Mouse (Mus musculus): ENCODE data around the gene Pomp.
A peak's percentile ranks its signal among the peaks of the same experiment; 100 is the strongest.

The Pomp gene

DNA sequence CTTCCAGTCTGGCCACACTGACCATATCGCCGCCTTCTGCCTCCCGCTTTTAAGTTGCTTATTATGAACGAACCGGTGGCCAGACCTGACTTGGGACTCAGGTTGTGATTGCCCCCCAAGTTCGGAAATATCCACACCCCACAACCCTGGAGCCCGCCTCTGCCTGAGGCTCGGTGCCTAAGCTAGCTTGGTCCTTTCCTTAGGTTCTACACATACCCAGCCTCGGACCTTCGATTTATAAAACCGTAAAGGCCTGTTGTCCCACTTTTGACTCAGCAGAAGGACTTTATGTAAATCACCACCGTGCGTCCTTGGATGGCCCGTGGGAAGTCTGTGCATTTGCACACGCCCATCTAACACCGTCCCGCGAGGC lies 199 bp upstream of the Pomp start:
- no peak for DNase-seq (ENCODE audit: low read depth)

DNA sequence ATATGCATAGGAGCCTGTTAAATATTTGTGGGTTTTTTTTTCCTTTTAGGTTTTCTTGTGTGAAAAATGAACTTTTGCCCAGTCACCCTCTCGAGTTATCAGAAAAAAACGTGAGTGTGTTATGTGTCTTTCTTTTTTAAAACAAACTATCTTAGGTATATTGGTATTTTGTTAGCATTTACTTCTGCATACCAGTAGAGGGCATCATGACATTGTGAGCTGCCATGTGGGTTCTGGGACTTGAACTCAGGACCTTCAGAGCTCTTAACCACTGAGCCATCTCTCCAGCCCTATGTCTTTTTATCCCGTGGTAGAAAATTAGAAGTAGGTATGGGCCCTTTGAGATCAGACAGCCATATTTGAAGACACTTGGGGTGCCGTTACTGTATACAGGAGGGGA lies 8.4 kb downstream of the Pomp start:
- no peak for DNase-seq (ENCODE audit: low read depth)

DNA sequence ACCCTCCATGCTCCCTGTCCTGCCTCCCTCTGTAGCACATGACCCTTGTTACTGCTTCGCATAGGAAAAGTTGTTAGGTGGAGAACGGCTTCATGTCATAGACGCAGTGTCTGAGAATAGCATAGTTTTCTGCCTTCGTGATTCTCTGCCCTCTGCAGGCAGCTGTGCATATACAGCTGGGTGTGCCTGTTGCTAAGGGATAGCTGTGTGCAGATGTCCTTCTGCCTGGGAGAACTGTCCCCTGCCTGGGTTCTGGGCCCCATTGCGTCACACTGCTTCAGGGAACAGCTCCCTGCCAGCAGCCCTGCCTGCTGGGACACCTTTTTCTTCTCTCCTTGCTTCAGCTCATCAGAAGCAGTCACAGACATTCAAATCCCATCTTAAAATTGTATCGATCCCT lies 9.3 kb downstream of the Pomp start:
- no peak for DNase-seq (ENCODE audit: low read depth)

DNA sequence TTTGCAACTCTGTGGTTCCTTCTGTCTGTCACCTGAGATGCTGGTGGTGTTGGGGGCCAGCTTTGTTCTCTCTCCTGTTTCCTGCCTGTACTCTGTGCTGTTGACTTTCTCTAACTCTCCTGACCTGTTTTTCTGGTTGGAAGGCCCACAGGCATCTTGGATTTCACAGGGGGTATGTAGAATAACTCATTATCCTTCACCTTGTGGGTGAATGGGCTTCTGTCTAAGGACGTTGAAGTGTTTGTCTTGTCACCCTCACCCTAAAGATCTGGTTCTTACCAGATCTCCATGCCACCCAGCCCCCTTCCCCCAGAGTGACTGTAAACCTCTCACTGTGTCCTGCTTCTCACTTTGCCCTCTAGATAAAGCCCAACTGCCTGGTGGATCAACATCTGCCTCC lies 10.0 kb downstream of the Pomp start:
- DNase-seq (ENCODE audit: low read depth), result no peak

DNA sequence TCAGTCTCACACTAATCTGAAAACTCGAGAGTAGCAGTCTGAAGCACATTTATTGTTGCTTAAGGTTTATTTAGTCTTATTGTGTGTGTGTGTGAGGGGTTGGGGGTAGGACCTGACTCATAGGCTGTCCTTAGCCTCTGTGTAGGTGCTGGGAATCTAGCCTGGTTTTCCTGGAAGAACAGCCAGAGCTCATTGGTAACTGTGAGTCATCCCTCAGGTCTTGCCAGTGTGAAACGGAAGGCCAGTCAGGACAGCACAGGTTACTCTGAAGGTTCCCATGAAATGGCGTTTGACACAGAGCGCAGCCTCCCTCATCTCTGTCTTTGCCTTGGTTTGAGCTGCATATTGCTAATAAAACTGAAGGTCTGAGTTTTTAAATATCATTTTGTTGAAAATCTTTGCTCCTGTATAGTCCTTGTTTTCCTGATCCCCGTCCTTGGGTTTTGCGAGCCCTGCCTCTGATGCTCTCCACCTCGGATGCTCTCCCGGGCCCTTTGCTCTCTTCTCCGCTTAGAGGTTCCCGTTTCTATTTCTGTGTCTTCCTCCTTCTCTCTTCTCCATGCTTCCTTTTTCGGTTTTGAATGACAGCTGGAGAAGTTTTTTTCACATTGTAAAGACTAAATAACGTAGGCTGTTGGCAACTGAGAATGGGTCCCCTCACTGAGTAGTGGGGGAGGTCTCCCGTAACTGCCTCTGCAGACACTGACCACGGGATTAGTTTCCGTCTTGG lies 11.0 kb downstream of the Pomp start:
- DNase-seq (ENCODE audit: low read depth), result no peak

DNA sequence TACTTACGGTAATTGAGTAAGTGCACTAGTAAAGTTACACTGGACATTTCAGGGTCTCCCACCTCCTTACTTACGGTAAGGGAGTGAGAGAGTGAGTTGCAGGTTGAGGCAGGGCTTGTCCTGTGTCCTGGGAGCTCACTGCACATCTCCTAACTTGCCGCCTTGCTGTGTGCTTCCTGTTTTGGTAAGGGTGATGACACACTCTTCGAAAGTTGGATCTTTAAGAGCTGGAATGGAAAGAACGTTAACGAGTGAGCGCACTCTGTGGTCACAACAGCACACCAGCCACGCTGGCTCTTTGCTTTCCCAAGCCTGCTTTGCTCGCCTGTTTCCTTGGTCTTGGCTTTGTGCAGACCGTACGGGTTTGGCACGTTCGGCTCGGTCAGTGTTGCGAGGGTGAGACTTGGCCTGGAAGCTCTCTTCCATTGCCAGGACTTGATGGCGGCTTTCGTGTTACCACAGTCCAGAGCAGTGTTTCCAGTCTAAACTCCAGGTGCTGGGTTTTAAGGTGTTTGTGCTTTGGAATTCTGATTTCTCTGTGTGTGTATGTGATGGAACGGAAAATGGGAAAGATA lies 14.3 kb downstream of the Pomp start:
- DNase-seq (ENCODE audit: low read depth), result no peak

DNA sequence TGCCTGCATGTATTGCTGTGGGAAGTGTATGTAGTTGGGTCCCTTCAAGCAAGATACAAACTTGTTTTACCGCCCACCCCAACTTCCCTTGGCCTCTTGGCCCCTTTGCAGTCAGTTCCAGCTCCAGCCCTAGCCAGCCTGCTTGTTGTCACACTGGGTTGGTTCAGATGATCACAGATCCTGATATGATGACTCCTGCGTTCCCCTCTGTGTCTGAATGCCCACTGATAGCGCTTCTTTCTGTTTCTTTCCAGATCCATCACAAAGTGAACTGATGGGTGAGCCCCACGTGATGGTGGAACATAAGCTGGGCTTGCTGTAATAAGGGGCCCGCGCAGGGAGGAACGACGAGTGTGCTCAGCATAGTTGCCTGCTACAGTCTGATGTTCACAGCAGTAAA lies 14.9 kb downstream of the Pomp start:
- DNase-seq (ENCODE audit: low read depth), result no peak

DNA sequence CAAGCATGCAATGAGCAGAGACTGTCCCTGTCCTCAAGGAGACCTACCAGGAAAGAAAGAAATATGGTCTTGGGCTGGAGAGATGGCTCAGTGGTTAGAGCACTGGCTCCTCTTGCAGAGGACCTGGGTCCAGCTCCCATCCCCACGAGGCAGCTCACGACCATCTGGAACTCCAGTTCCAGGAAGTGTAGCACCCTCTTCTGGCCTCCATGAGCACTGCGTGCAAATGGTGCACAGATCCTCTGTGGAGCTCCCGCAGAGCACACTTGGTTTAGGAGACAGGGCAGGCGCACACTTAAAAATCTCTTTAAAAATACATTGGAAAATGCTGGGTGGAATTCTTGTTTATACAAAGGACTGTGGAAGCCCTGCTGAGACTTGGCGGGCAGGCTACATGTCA lies 17.3 kb downstream of the Pomp start:
- peak; percentile 40 for DNase-seq (ENCODE audit: low read depth)

DNA sequence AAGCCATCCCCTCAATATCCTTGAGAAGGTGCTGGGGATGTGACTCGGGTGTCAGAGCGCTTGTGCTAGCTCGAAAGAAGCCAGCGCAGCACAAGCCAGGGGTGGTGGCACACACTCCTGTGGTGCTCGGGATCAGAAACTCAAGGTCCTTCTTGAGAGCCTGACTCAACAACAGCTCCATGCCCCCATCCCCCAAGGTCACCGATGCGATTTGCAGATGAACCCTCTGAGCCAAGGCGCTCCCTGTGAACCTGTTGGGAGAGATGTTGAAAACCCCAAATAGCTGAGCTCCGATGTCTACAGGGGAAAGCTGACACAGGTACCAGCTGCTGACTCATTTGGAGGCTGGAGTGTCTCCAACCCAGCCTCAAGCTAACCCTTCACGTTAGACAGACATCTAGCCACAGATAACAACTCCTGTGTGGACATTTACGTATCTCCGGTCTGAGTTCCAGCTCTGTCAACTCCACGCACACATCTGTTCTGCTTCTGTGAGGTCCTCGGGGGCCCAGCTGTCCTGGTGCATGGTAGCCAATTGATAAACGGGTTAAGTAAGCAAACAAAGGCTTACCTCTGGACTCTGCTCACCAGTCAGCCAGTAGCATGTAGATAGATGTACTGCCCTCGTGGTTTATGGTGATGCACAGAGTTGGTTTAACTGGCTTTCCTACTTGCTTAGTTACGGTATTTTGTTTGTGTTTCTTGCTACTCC lies 19.9 kb downstream of the Pomp start:
- no peak for DNase-seq (ENCODE audit: low read depth)

DNA sequence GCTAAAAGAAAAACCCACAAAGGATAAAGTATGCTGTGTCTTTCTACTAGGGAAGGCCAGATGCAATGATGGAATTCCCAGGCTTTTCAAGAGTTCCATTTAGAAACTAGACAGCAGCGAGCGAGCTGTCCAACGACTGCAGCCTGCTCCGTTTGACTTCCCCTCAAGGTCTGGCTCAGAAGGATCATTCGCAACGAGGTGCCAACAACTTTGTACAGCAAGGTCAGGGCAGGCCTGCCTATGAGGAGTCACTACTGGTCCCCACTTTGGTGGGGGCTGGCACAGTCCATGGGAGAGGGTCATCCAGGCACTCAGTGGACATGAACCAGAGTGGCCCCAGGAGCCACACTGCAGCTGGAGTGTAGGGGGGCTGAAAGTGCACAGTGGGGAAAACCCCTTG lies 23.3 kb downstream of the Pomp start:
- DNase-seq (ENCODE audit: low read depth), result no peak

DNA sequence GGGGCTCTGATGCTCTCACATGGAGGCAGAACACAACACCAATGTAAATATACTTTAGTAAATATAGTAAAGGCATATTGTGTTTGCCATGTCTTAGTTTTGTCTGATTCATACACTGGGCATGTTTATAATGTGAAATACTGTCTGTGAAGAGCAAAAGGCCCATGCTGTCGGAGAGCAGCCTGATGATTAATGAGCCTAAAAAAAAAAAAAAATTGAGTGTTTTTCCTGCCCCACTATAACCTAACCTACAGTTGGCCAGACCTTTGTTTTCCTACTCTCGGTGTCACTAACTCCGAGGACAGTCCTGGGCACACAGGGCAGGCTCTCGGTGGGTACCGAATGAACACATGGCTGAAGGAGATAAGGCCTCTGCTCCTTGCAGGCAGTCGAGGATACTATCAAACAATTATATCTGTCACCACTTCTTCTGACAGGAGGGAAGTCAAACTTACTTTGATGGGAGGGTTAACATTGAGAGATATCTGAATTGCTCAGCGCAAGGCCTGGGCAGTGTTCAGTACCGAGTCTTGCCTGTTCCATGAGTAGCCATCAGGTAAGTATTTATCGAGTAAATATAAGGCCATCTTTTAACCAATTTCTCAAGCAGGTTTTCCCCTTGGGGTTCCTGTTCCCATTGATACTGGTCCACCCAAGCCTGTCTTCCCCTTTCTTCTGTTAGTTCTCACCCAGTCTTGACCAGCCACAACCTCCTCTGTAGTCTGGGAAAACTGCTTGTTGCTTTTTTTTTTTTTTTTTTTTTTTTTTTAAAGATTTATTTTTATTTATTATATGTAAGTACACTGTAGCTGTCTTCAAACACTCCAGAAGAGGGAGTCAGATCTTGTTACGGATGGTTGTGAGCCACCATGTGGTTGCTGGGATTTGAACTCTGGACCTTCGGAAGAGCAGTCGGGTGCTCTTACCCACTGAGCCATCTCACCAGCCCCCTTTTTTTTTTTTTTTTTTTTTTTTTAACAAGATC lies 28.3 kb downstream of the Pomp start:
- DNase-seq (ENCODE audit: low read depth), result no peak

DNA sequence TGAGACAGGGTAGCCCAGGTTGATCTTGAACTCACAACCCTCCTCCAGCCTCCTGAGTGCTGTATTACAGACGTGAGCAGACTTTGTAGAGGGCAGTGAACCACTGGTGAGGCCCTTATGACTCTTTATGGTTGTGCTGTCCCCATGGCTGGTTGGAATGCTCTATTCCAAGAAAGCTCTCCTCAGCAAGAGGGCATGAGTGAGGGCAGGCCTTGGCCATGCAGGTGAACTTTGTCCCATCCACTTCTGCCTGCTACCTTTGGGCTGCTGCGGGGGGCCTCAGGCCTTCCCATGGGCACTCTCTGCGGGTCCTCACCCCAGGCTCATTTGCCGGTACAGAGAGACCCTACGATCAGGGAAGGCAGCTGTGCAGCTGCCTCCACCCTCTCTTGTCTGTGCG lies 32.5 kb downstream of the Pomp start:
- DNase-seq (ENCODE audit: low read depth), result no peak

DNA sequence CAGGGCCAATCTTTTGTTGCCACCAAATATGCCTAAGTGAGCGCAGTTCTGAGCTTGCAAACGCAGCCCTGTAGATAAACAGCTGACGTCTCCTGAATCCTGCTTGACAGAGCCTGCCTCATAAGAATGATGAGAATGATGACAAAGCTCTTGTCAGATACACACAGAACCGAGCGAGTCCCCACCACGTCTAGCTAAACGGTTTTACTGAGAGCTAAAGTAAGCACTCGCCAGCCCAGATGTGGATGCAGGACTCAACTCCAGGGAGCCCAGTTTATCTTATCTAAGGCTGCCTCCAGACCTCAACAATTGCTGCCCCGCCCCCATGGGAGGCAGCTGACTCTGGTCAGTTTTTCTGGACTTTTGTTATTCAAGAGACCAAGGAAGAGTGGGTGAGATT lies 32.9 kb downstream of the Pomp start:
- no peak for DNase-seq (ENCODE audit: low read depth)

DNA sequence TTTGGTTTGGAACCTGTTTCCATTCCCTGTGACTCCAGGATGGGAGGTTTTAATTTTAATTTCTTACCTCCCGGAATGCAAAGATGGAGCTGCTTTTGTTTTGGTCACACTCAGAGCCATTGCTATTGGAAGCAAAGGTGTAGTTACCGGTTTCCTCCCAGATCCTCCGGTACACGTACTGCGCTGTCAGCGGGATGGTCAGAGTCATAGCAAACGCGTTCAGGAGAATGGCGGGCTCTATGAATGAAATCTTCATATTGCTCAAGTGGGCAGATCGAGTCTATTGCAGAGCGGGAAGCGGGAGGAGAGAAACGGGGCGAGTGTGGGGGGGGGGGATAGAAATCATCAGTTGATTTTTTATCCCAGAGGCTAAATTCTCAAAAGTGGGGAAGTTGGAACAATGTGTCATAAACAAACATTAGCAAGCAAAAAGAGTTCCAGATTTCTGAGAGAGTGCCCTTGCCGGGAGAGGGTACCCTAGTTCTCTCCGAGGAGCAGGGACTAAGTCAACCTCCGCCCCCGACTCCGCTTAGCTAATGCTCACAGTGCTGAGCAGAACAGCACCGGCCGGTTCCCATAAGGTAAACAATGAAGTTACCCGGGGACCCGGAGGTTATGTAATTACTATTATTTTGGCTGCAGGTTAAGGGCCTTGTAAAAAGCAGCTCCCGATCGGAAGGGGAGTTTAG lies 33.6 kb downstream of the Pomp start:
- no peak for DNase-seq (ENCODE audit: low read depth)

DNA sequence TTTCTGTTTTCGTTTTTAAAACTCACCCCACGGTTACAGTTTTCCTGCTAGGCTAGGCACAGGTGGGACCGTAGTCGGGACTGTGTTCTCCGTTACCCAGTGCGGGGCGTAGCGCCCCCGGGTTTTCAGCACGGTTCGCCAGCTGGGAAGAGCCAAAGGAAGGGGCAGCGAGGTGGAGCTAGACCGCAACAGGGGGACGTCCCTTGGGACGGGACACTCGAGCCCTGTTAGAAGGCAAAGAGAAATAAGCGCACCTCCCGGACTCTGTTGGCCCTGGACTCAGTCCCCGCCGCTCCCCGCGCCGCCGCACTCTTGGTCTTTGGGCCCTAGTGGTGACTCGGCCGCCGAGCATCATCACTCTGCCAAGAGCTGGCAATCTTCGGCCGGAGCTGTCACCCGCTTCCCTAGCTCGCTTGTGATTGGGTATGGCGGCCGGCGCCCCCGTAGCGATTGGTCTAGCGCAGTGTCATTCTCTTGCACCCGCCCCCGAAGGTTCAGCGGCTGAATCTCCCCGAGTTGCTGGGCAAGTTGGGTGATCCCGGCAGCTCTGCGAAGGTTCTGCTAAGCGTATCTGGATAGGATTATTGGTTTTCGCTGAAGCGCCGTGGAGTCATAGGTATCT lies 34.3 kb downstream of the Pomp start, which contains the start of gene Slc46a3:
TSS of gene Slc46a3 (minus strand) at position 361 of the 622 bp plus-strand sequence.
- DNase-seq (ENCODE audit: low read depth), result peak; percentile 97

DNA sequence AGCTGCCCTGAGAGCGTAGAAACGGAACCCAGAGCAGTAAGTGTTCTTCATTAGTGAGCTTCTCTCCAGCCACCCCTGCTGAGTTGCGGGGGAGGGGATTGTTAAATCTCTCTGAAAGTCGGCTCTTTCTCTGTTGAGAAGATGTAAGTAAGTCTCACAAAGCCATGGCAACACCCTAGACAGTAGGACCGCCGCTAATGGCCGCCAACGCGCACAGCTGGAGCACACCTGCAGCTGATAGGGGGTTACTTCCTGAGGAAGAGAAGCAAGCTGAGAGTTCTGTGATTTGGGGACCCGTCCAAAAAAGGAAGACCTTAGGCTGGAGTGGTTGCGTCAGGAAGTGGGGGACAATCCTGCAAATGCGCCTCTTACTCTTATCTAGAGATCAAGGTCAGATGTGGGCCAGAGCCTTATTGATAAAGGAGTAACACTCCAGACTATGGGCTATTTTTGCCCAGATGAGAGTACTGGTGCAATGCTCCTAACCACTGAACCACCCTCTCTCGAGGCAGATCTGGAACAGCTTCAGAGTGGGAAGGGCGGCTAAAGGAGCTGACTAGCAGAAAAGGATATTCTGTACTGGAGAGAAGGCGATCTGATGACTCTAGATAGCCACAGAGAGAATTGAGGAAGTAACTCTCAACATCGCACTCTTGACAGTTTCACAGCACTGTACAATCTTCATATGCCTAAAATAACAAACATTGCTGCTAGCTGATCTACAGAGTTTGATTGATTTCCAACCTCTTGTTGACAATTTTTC lies 35.4 kb downstream of the Pomp start:
- DNase-seq (ENCODE audit: low read depth), result peak; percentile 65

DNA sequence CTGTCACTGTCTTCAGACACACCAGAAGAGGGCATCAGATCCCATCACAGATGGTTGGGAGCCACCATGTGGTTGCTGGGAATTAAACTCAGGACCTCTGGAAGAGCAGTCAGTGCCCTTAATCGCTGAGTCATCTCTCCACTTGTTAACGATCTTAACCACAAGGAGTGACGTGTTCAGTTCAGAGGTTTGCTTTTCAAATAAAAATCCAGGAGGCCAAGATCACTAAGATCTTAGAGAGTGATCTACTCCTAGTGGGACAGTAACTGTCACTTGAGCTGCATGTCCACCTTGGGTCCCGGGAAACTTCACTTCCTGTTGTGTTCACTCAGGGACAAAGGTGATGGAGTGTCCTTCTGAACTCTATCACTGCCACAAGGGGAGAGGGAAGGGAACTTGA lies 36.2 kb downstream of the Pomp start:
- DNase-seq (ENCODE audit: low read depth), result peak; percentile 66

DNA sequence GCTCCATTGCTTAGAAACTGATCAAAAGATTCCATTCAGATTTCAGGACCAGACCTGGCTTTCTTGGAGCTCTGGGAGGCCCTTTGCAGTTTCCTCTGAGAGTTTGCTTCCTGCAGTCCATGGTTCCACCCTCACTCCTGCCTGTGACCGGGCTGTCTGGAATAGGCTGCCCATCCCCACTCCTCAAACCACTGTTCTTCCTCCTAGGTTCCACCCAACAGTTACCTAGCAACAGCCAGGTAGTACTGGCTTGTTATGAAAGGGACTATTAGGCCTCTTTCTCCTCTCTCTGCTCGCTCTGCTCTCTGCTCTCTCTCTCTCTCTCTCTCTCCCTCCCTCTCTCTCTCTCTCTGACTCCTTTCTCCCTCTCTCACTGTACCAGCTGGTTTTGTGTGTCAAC lies 38.0 kb downstream of the Pomp start:
- DNase-seq (ENCODE audit: low read depth), result no peak

DNA sequence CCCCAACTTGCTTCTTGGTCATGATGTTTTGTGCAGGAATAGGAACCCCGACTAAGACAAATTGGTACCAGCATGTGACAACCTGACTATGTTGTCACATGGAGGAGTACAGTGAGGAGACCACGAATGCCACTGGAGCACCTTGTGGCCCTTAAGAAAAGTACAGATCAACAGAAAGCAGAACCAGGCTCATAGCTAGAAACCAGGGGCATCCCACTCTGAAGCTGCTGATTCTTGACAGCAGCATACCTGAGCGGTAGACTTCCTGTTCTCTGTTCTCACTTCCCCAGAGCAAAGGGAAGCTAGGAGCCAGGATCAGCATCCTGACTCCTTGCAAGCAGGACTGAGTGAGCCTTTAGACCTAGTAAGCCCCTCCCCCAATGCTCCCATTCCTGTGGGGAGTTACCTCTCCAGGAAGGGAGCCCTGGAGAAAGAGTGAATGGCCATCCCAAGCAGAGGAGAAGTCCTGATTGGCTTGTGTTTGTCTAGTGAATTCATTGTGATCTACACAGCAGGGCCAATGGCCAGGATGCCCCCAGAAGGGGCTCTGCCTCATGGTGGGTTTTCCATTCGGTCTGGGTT lies 38.8 kb downstream of the Pomp start:
- no peak for DNase-seq (ENCODE audit: low read depth)
